Mouse (Mus musculus) thymus, postnatal 36 days (tissue): ENCODE measurements around the gene Aspscr1.

ENCODE experiments used
- DNase-seq, 2 experiments: peaks; one replicate each; pipeline ENCODE4 v3.0.0; 2022; ENCODE audit warnings: mixed read lengths in 2 of 2

Gene Aspscr1

DNA sequence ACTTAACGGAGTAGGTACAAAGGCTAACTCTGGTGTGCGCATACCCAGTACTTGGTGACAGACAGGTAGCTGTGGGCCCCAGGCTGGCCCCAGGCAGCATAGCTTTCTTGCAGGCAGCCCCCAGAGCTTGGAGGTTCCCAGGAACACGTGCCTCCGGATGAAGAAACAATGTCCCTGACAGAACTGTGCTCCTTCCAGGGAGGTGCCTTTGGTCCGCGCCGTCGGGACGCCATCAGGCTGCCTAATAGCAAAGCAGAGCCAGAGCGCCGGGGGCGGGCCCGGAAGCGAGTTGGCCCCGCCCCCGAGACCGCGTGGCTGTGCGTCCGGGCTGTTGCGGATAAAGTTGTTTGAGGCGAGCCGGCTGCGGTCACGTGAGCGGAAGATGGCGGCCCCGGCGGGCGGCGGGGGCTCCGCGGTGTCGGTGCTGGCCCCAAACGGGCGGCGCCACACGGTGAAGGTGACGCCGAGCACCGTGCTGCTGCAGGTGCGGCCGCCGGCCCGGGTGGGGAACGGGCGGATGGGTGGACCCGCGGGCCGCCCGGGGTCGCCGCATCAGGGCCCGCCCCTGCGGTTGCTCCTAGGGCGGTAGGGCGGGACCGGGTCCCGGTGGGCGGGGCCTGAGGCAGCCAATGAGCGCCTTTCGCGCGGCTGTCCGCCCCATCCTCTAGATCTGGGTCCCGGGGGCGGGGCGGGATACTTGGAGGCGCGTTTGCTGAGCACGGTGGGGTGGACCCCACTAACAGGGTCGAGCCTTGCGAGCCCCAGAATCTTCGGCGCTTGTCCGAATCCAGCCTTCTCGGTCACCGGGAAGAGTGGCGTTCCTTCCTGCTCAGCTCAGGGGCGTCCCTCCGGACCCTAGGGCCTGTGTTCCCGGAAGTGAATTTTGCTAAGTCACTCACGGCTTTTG, at the start of gene Aspscr1:
Gene Aspscr1, plus strand, starts transcription at position 287 of the 907 bp plus-strand sequence.
- DNase-seq = peak; percentile 96 to 97

DNA sequence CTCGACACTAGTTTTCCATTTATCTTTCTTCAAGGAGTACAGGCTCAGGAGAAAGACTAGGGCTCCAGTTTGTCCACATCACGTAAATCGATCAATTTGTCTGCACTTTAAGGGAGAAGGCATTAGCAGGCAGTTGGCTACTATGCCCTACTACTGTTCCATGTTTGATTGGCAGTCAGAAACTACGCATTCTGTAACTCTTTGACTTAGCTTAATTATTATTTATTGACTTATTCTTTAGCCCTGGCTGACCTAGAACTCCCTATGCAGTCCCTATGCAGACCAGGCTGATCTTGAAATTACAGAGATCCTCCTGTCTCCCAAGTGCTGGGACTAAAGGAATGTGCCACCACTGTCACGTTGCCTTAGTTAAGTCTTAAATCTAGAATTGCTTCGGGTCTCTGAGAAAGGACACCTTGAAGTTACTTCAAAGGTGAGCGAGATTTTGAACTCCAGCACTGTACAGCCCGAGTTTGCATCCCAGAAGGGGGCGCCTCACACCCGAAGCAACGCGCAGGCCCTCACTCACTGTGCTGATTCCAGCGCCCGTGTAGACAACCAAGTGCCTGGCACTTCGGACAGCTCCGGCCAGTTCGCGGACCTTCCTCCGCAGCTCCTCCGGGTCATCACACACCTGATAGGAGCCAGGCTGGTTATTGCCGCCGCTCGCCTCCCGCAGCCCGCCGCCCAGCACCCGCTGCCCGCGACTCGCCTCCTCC, 48.7 kb upstream of the Aspscr1 start:
- peak; percentile 79 to 81 for DNase-seq

DNA sequence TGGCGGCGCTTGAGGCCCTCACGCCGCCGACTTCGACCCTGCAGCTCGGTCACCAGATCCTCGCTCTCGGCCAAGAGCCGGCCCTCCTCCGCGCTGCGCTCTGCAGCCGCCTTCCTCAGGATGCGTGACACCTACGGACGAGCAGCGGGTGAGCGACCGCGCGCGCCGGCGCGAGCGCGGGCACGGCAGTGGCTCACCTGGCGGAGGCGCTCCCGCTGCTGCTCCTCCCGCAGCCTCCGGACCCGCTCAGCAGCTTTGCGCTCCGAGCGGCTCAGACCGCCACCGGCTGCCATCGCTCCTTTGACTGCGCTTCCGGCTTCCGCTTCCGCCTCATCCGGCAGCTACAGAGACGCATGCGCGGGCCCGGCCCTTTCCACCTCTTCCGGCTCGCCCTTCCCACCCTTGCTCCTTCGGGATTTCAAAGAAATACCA, 48.1 kb upstream of the Aspscr1 start:
- peak; percentile 83 to 90 for DNase-seq

DNA sequence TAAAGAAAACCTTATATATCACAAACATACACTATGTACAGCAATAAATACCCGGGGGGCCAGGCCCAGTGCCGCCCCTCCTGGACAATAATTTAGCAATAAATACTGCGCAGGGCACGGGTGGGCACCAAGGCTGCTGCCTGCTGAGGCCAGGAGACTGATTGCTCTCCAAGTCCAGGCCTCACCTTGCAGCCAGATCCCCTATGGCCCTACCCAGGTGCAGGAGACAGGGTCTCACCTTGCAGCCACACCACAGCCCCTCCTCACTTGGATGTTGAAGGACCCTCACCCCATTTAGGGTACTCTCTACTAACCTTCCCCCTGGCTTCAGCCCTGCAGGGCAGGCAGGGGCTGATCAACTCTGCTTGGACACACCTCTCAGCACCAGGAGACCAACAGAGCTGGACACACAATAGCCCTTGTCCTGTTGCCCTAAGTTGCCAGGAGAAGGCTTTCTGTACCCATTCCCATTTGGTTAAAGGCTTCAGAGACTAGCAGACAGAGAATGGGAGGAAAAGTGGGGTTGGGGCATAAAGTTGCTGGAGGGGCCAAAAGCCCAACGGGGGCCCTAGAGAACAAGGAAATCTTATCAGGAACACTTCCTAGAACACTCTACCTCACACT, 47.5 kb upstream of the Aspscr1 start, which contains the start of gene Sirt7:
Gene Sirt7, minus strand, starts transcription at position 89 of the 624 bp plus-strand sequence.
- peak in 1 of 2 experiments; percentile 42 for DNase-seq

DNA sequence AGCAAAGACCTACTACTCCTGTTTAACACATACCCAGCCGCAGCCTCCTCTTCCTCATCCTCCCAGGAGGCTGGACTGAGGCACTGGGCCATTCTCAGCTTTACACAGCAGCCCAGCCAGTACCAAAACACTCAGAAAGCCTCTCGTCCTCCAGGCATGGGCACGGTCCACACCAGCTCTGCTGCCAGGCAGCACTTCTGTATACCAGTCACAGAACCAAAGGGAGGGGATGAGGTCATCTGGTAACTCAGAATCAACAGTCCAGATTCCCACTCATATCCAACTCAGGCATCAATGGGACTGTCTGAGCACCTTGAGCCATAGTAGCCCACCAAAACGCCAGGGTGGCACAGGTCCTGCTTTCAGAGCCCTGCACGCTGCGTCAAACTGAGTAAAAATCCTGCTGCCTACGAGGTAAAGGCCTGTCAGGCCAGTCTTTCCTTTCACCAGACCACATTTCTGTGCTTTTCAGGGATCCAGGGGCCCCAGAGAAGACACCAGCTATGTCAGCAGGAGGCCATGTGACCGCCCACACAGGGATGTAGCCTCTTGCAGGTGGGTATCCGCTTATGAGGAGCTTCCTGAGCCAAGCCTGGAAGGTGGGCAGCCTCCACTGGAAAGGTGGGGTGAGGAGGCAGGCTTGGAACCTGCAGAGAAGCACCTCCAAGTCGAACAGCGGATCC, 45.8 kb upstream of the Aspscr1 start:
- DNase-seq = peak in 1 of 2 experiments; percentile 24

DNA sequence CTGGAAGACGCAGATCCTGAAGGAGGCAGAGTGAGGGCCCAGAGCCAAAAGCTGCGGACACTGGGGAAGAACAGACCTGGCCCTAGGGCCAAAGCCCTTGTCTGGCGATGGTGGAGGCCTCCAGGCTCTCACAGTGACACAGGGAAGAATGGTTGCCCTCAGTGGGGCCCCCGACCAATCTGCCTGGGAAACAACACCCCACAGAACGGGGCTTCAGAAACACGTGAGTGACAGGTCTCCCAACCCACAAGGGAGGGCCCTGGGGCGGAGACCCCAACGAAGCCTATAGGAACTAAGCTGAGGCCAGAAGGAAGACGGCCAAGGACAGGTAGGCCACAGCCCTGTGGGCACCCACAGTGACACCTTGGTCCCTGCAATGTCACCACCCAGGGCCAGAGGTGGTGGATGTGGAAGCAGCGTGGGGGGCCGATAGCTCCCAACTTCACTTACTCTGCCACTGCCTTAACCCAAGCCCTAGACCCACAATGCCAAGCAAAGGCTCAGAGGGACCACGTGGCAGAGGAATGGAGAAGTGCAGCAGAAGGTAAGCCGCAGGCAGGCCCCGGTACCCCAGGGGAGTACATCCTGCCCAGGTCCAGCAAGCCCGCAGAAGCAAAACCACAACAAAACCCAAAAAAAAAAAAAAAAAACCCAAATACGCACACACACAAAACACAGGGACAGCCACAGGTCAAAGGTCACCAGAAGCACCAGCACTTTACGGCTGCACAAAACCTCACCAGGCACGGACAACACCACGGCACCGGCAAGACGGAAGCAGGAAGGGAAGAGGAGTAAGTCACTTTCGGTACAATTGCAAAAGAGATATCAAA, 45.1 kb upstream of the Aspscr1 start:
- peak; percentile 66 to 78 for DNase-seq

DNA sequence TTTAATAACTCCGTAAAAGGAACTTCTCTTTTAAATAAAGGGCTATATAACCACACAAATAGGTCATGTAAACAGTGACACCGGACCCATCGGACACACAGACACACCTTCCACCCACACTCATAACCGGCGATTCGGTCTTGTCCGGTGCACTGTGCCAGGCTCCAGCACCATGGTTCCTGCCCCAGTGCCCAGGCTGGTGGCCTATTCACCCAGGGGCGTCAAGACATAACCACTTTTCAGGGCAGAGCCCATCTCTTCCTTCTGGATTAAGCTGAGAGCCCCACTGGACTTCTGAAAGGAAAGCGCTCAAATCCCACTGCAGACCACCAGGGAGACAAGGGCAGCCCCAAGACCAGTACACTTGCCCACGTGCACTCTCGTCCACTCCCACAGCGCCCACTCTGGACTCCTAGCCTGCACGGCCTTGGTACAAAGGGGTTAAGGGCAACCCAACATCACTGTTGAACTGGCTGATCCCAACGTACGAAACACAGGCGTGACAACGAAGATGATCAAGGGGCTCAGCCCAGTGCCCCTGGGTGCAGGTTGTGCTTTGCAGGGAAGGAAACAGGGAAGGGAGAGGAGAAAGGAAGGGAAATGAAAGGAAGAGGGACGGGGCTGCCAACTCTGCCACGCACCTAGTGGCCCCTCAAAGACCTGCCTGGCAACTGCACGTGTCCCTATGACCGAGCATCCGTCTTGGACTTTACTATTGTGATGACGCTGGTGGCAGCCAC, 44.0 kb upstream of the Aspscr1 start:
- peak in 1 of 2 experiments; percentile 35 for DNase-seq

DNA sequence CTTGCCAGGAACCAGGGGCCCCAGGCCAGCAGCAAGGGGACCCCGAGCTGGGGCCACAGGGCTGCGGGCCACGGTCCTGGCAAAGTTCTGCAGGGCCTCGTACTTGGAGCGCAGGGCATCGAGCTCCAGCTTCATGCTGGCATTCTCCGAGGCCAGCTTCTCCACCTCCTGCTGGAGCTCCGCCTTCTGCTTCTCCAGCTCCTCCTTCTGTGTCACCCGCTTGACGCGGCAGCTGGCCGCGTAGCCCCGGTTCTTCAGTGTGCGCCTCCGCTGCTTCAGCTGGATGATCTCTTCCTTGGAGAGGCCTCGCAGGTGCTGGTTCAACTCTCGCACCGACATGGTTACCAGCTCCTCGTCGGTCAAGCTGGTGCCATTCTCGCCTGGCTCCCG, 43.4 kb upstream of the Aspscr1 start:
- peak; percentile 74 to 84 for DNase-seq

DNA sequence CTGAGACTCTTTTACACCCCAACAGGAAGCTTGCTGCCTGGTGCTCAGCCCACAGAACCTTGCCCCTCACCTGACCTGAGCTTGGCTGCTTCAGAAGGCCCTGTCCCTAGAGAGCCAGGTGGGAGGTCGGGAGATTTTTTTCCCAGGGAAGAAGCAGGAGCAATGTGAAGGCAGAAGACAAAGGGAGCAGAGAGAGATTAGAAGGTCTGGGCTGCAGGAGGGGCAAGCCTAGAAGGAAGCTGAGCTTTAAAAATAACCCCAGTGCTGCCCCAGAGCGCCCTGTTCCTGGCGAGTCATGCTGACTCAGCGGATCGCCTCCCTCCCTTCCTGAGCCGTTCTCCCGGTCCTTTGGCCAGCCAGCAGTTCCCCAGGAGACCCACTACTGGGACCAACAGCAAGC, 42.9 kb upstream of the Aspscr1 start:
- peak in 1 of 2 experiments; percentile 47 for DNase-seq

DNA sequence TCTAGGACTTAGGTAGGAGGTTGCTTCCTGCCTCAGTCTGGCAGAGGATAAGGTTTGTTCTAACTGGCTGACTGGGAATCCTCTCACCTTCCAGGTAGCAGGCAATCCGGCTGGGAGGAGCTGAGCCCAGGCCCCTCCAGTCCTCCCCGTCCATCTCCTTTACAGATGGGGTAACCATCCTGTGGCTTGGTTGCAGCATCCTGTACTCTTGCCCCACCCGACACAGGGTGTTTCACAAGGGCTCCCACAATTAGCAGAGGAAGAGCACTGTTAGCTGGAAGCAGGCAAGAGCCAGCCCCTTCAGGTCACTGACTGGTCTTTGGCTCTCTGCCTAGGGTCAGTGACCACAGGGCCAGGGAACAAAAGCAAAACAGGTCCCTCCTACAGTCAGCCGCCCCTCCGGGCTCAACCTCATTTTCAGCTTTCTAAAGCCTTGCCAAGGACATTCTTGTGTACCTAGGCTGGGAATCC, 42.3 kb upstream of the Aspscr1 start:
- DNase-seq = no peak

DNA sequence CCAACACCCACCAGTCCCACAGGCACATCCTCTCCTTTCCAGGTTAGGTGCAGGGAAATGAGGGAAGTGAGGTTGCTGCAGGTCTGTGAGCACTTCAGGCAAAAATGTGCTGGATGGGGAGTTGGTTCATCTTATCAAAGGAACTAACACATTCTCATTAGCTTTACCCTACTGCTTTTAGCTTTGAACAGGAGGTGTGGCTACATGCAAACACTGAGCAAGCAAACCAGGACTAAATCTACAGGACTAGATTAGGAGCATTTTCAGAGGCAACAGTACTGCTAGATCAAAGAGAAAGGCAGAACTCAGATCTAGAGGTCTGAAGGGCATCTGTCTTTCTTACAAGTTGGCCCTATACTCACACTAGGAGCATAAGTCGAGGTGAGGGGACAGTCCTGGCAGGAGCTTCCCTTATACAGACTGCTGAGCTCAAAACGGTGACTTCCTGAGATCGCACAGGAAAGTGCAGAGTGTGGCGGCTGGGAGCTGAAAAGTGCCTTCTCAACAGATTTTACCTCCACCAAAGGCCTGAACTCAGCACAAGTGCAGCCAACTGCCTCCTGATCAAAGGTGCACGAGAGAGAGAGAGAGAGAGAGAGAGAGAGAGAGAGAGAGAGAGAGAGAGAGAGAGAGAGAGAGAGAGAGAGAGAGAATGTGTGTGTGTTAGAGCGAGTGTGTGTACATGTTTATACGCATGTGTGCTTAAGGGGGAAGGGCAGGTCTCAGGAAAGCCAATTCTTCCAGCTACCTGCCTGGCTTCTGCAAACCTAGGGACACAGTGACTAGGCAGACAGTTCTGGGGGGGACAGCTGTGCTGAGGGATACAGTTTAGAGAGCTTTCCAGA, 41.7 kb upstream of the Aspscr1 start:
- peak; percentile 33 to 45 for DNase-seq

DNA sequence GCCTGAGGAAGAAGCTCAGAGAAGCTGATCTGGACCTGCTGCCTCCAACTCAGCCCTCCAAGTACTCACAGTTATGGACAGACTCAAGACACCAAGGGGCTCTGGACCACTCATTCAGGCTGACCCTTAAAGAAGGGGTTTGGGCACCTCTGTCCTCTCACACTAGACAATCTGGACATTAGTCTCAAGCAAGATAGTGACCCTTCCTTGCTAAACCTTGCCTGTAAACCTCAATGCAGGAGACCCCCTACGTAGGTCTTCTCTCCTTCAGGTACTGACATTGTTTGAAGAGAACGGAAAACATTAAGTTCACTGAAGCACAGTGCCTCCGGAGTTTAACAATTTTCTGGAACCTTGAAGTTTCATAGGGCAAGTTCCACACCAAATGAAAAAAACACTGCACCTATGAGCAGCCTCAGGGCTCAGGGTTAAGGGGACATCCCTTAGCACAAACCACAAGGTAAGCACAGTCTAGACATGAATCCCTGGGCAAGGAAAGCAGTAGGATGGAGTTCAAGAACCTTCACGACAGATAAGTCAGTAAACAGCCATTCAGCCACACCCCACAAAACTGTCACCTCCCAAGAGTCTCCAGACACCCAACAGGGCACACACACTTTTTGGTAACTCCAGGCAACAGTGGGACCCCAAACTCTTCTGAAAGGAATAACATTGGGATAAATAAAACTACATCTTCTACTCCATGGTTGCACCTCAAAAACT, 40.9 kb upstream of the Aspscr1 start:
- DNase-seq = no peak

DNA sequence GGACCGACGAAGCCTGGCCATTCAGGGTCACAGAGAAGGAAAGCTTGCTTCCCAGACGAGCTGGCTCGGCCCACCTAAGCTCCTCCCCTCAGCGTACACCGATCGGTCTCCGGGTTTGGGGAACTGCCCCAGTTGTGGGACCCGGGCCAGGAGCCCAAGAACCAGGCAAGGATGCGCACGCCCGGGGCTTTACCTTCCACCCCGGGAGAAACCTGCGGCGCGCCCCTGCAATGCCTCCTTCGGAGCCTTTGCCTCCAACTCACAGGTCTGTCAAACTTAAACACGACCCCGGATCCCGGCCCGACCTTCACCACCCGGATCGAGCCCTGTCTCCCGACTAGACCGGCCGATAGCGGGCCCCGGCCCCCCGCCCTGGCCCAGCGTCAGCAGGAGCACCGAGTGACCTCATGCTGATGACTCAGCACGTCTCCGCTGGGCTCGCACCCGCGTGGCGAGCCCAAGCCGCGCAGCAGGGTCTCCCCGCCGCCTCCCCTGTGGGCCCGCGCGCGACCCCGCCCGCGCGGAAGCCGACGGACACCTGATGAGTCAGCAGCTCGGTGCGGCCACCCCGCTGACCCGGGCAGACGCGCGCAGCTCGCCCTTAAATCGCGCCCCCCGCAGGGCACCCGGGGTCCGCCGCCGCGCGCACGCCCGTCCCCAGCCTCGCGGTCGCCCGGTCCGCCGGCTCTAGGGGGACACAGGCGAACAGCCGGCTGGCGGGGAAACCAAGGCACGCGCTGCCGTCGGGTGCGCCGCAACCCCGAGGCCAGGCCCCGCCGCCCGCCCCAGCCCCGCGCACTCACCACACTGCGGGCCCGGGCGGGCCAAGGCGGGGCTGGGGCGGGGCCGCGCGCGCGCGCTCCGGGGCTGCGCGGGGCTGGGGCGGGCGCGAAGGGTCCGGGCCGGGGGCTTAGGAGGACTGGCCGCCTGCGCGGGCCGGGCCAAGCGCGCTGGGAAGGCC, 39.9 kb upstream of the Aspscr1 start:
- peak; percentile 40 to 65 for DNase-seq

DNA sequence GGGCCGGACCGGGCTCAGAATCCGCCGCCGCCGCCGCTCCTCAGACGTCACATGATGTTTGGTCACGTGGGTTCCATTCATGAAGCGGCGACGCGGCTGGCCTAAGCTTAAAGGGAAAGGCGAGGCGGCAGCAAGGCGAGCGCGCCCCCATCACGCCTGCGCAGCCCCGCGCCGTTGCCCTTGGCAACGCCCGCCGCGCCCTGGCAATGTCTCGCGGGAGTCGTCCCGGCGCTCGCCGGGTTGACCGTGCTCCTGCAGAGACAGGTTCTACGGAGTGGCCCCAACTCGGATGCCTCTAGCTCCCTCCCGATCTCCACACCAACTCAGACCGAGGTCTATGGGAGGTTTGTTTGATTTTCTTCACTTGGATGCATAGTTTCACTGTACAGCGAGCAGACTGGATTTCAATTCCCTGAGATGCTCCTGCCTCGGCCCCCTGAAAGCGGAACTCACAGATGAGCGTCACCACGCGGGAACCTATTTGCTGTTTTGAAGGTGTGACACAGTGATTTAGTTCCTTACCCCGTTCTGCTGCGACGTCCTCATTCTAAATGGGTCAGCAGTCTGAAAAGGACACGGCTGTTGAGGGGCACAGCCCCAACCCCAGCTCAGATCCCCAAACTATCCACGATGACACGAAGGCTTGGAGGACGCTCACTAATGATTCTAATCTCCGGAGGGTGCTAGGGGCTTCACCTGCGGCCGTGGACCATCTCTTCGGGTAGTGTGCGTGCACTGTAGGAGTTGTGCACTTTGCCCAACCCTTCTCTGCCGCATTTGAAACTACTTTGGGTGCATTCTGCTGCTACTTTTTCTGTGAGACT, 39.0 kb upstream of the Aspscr1 start, which contains the start of gene Mafg:
Gene Mafg, minus strand, starts transcription at position 81 of the 824 bp plus-strand sequence.
- peak; percentile 82 to 90 for DNase-seq

DNA sequence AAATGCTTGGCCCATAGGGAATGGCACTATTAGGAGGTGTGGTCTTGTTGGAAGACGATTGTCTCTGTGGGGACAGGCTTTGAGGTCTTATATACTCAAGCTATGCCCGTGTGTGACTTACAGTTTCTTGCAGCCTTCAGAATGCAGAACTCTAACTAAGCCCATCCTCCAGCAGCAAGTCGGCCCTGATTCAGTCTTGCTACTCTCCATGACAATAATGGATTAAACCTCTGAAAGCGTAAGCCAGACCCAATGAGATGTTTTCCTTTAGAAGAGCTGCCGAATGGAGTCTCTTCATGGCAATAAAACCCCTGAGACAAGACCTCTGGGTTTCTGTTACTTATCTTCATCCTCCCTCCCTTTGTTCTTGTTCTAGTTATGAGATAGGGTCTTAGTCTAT, 38.0 kb upstream of the Aspscr1 start:
- no peak for DNase-seq

DNA sequence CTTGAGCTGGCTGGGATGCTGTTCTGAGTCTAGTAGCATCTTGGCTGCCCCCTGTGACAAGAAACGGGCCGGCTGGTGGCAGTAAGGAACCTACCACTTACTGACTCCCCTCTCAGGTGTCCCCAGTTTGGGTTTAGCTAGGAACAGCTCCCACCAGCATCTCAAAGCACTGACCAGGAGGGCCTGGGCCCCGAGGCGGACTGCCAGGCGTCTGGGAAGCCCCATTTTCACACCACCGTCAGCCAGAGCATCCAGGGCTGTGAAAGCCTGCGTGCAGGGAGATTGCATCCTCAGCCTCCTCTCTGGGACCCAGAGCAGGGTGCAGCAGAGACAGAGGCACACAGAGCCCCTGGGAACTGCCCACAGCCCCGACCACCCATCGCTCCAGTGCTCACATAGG, 31.5 kb upstream of the Aspscr1 start:
- DNase-seq = no peak

DNA sequence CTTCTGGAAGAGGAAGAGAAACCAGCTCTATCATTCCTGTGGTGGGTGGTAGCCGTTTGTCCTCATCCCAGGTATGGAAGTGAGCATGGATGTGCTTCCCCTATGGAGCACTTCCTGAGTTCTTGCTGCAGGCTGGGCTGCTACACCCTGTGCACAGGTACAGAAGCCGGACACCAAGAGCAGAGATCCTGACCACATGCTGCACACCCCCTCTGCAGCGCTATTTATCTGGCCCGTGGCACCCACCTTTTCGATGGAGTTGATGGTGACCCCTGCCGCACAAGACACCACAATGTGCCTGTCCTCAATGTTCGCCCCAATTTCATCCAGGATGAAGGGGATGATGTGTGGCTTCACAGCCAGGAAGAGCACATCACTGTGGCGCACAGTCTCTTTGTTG, 30.9 kb upstream of the Aspscr1 start:
- DNase-seq = no peak
